Mouse (Mus musculus): ENCODE data around the gene Cacna1e. TPM values are rescaled to one million over a fixed set of nuclear protein-coding genes. Genes with fewer than 3 reads are reported as not detected.

The Cacna1e gene
- polyA plus RNA-seq (2015; fragmentation: Nextera tagmentation; extraction: Ambion mirVana) = 1.8 and 2.3 TPM in 2 replicates

GRCm38 (mm10) chr1:154884275-154885206 lies at the start of gene Cacna1e:
Cacna1e (minus strand) TSS chr1:154884501.
- peak within 1 kb of the TSS; percentile 60 for H3K9ac ChIP-seq

GRCm38 (mm10) chr1:154918406-154918805 lies 34.1 kb upstream of the Cacna1e start:
- H3K4me1 ChIP-seq = no peaks in the 10 kb centered on the region
- no peak for ATAC-seq (ENCODE audit: insufficient number of reproducible peaks, insufficient read depth, low FRiP score, low TSS enrichment, low read depth)
- 64% methylated on average over 2 of the region's 2 CpGs for WGBS
- no peaks in the 10 kb centered on the region for H3K9me3 ChIP-seq
- H3K36me3 ChIP-seq = no peaks in the 10 kb centered on the region
- H3K27ac ChIP-seq = no peak overlapping the region
- no peaks in the 10 kb centered on the region for H3K27me3 ChIP-seq
- H3K9ac ChIP-seq = no peak overlapping the region
- no peak overlapping the region for H3K4me3 ChIP-seq
- H3K4me2 ChIP-seq = no peak overlapping the region

More at GRCm38 (mm10) chr1:154884275-154885206, at the start of gene Cacna1e:
- Histone ChIP-seq H3K27ac (no peak within 1 kb of the TSS), H3K27me3 (peaks cover 55% of the 10 kb centered on the region), H3K4me3 (peak within 1 kb of the TSS; percentile 47), H3K9me3 (no peaks in the 10 kb centered on the region), H3K4me2 (peak within 1 kb of the TSS; percentile 74), H3K4me1 (peaks cover 7% of the 10 kb centered on the region), H3K36me3 (no peaks in the 10 kb centered on the region)
- 4% methylated on average over 31 of the region's 31 CpGs for WGBS
- no peak for ATAC-seq (ENCODE audit: insufficient number of reproducible peaks, insufficient read depth, low FRiP score, low TSS enrichment, low read depth)

- Histone ChIP-seq H3K27ac (no peak overlapping the region), H3K9ac (no peak overlapping the region), H3K4me1 (no peaks in the 10 kb centered on the region), H3K36me3 (no peaks in the 10 kb centered on the region), H3K4me2 (no peak overlapping the region), H3K27me3 (no peaks in the 10 kb centered on the region), H3K9me3 (no peaks in the 10 kb centered on the region), H3K4me3 (no peak overlapping the region)
- ATAC-seq (ENCODE audit: insufficient number of reproducible peaks, insufficient read depth, low FRiP score, low TSS enrichment, low read depth) = peak; percentile 32; the same call in 1 of the 2 replicates
- WGBS = 49% methylated on average over 6 of the region's 6 CpGs
Observed at GRCm38 (mm10) chr1:154917438-154917837, 33.1 kb upstream of the Cacna1e start.

GRCm38 (mm10) chr1:154909554-154909953 lies 25.3 kb upstream of the Cacna1e start:
- H3K4me2 ChIP-seq = no peak overlapping the region
- no peak overlapping the region for H3K27ac ChIP-seq
- WGBS = 64% methylated on average over 2 of the region's 2 CpGs
- no peak overlapping the region for H3K9ac ChIP-seq
- no peaks in the 10 kb centered on the region for H3K27me3 ChIP-seq
- H3K4me3 ChIP-seq = no peak overlapping the region
- H3K9me3 ChIP-seq = no peaks in the 10 kb centered on the region
- no peaks in the 10 kb centered on the region for H3K36me3 ChIP-seq
- H3K4me1 ChIP-seq = no peaks in the 10 kb centered on the region
- no peak for ATAC-seq (ENCODE audit: insufficient number of reproducible peaks, insufficient read depth, low FRiP score, low TSS enrichment, low read depth)

- WGBS = 88% methylated on average over 2 of the region's 2 CpGs
- no peak overlapping the region for H3K4me2 ChIP-seq
Observed at GRCm38 (mm10) chr1:154897390-154897789, 13.1 kb upstream of the Cacna1e start.

GRCm38 (mm10) chr1:154890244-154890643 lies 5.9 kb upstream of the Cacna1e start:
- Histone ChIP-seq H3K4me1 (no peaks in the 10 kb centered on the region), H3K27ac (no peak overlapping the region), H3K27me3 (peaks cover 23% of the 10 kb centered on the region), H3K4me2 (no peak overlapping the region), H3K9me3 (no peaks in the 10 kb centered on the region), H3K9ac (no peak overlapping the region), H3K36me3 (no peaks in the 10 kb centered on the region), H3K4me3 (no peak overlapping the region)
- 75% methylated on average over 5 of the region's 5 CpGs for whole genome bisulfite sequencing
- no peak for ATAC-seq (ENCODE audit: insufficient number of reproducible peaks, insufficient read depth, low FRiP score, low TSS enrichment, low read depth)

More at GRCm38 (mm10) chr1:154897390-154897789, 13.1 kb upstream of the Cacna1e start:
- ATAC-seq (ENCODE audit: insufficient number of reproducible peaks, insufficient read depth, low FRiP score, low TSS enrichment, low read depth) = no peak
- H3K4me3 ChIP-seq = no peak overlapping the region
- no peaks in the 10 kb centered on the region for H3K9me3 ChIP-seq
- H3K9ac ChIP-seq = no peak overlapping the region
- no peaks in the 10 kb centered on the region for H3K4me1 ChIP-seq
- H3K36me3 ChIP-seq = no peaks in the 10 kb centered on the region
- no peak overlapping the region for H3K27ac ChIP-seq
- H3K27me3 ChIP-seq = no peaks in the 10 kb centered on the region

GRCm38 (mm10) chr1:154888495-154888894 lies 4.2 kb upstream of the Cacna1e start:
- no peak overlapping the region for H3K4me2 ChIP-seq
- no peaks in the 10 kb centered on the region for H3K9me3 ChIP-seq
- no peaks in the 10 kb centered on the region for H3K36me3 ChIP-seq
- H3K27ac ChIP-seq = no peak overlapping the region
- H3K4me3 ChIP-seq = no peak overlapping the region
- WGBS = 64% methylated on average over 5 of the region's 5 CpGs
- H3K27me3 ChIP-seq = peaks cover 40% of the 10 kb centered on the region
- no peak for ATAC-seq (ENCODE audit: insufficient number of reproducible peaks, insufficient read depth, low FRiP score, low TSS enrichment, low read depth)
- H3K4me1 ChIP-seq = peaks cover 3% of the 10 kb centered on the region
- H3K9ac ChIP-seq = no peak overlapping the region

GRCm38 (mm10) chr1:154888018-154888417 lies 3.7 kb upstream of the Cacna1e start:
- 81% methylated on average over 5 of the region's 5 CpGs for WGBS
- no peak overlapping the region for H3K27ac ChIP-seq
- H3K9me3 ChIP-seq = no peaks in the 10 kb centered on the region
- H3K36me3 ChIP-seq = no peaks in the 10 kb centered on the region
- ATAC-seq (ENCODE audit: insufficient number of reproducible peaks, insufficient read depth, low FRiP score, low TSS enrichment, low read depth) = no peak
- peaks cover 45% of the 10 kb centered on the region for H3K27me3 ChIP-seq
- H3K9ac ChIP-seq = no peak overlapping the region
- no peak overlapping the region for H3K4me2 ChIP-seq
- peaks cover 7% of the 10 kb centered on the region for H3K4me1 ChIP-seq
- no peak overlapping the region for H3K4me3 ChIP-seq

GRCm38 (mm10) chr1:154887546-154887945 lies 3.2 kb upstream of the Cacna1e start:
- no peak overlapping the region for H3K4me3 ChIP-seq
- no peak overlapping the region for H3K9ac ChIP-seq
- H3K27ac ChIP-seq = no peak overlapping the region
- WGBS = 80% methylated on average over 3 of the region's 3 CpGs
- H3K4me1 ChIP-seq = peaks cover 7% of the 10 kb centered on the region
- ATAC-seq (ENCODE audit: insufficient number of reproducible peaks, insufficient read depth, low FRiP score, low TSS enrichment, low read depth) = no peak
- H3K27me3 ChIP-seq = peaks cover 50% of the 10 kb centered on the region
- no peaks in the 10 kb centered on the region for H3K36me3 ChIP-seq
- H3K4me2 ChIP-seq = no peak overlapping the region
- no peaks in the 10 kb centered on the region for H3K9me3 ChIP-seq

- ATAC-seq (ENCODE audit: insufficient number of reproducible peaks, insufficient read depth, low FRiP score, low TSS enrichment, low read depth) = no peak
- H3K4me1 ChIP-seq = peaks cover 7% of the 10 kb centered on the region
- H3K27me3 ChIP-seq = peaks cover 55% of the 10 kb centered on the region
- H3K9me3 ChIP-seq = no peaks in the 10 kb centered on the region
- no peak overlapping the region for H3K27ac ChIP-seq
- H3K4me3 ChIP-seq = no peak overlapping the region
- no peak overlapping the region for H3K4me2 ChIP-seq
- 42% methylated on average over 2 of the region's 2 CpGs for WGBS
- no peaks in the 10 kb centered on the region for H3K36me3 ChIP-seq
- H3K9ac ChIP-seq = no peak overlapping the region
Observed at GRCm38 (mm10) chr1:154886611-154887010, 2.3 kb upstream of the Cacna1e start.

- Histone ChIP-seq H3K27me3 (peaks cover 55% of the 10 kb centered on the region), H3K27ac (no peak overlapping the region), H3K36me3 (no peaks in the 10 kb centered on the region), H3K9me3 (no peaks in the 10 kb centered on the region), H3K9ac (no peak overlapping the region), H3K4me2 (no peak overlapping the region), H3K4me1 (peaks cover 7% of the 10 kb centered on the region), H3K4me3 (no peak overlapping the region)
- 41% methylated on average over 6 of the region's 6 CpGs for WGBS
- no peak for ATAC-seq (ENCODE audit: insufficient number of reproducible peaks, insufficient read depth, low FRiP score, low TSS enrichment, low read depth)
Observed at GRCm38 (mm10) chr1:154885207-154885548, 877 bp upstream of the Cacna1e start.

- Histone ChIP-seq H3K36me3 (no peaks in the 10 kb centered on the region), H3K27ac (no peak overlapping the region), H3K4me1 (peaks cover 7% of the 10 kb centered on the region), H3K9me3 (no peaks in the 10 kb centered on the region), H3K4me2 (peak overlapping the region; percentile 74), H3K27me3 (peaks cover 55% of the 10 kb centered on the region), H3K4me3 (peak overlapping the region; percentile 47), H3K9ac (peak overlapping the region; percentile 60)
- no peak for ATAC-seq (ENCODE audit: insufficient number of reproducible peaks, insufficient read depth, low FRiP score, low TSS enrichment, low read depth)
- 3% methylated on average over 18 of the region's 18 CpGs for WGBS
Observed at GRCm38 (mm10) chr1:154883596-154884191, 607 bp downstream of the Cacna1e start.

All from embryonic facial prominence, embryonic 13.5 days (tissue).